Mouse (Mus musculus) heart, embryonic 16.5 days (tissue): ENCODE measurements at regions not wholly inside any gene's neighbourhood (a gene's known extent, or its start where the extent isn't known, plus 50 kb on each side); places are given as distances from the start of the nearest gene placed in this dataset.
A peak's percentile ranks its signal among the peaks of the same experiment; 100 is the strongest.

Experiments used
- ATAC-seq: fragments of 200-750 bp; cut with Nextera tagmentation; replicated peaks from 2 replicates; pipeline ENCODE4 v1.8.0; 2017; ENCODE audit warnings: moderate number of reproducible peaks; ENCODE audit not compliant: insufficient read depth, low FRiP score; ENCODE audit errors: extremely low read depth
- H3K27ac ChIP-seq: fragments of 300-500 bp; sonication (generic); 2 replicates; pipeline ENCODE4 v1.5.1; 2014; ENCODE audit warnings: mild to moderate bottlenecking, low read length, control low read depth, moderate library complexity
- H3K27me3 ChIP-seq: fragments of 300-500 bp; sonication (generic); 2 replicates; pipeline ENCODE4 v1.6.1; 2014; ENCODE audit warnings: low read length, mixed read lengths; ENCODE audit not compliant: control insufficient read depth, insufficient read depth
- H3K36me3 ChIP-seq: fragments of 300-500 bp; sonication (generic); 2 replicates; pipeline ENCODE4 v1.6.1; 2014; ENCODE audit not compliant: control insufficient read depth, insufficient read depth
- H3K4me1 ChIP-seq: fragments of 300-500 bp; sonication (generic); 2 replicates; pipeline ENCODE4 v1.6.1; 2014; ENCODE audit warnings: low read length, mixed read lengths; ENCODE audit not compliant: control insufficient read depth, insufficient read depth
- H3K4me2 ChIP-seq: fragments of 300-500 bp; sonication (generic); 2 replicates; pipeline ENCODE4 v1.6.1; 2014; ENCODE audit warnings: low read depth, mild to moderate bottlenecking, control low read depth, low read length
- H3K4me3 ChIP-seq: fragments of 300-500 bp; sonication (generic); 2 replicates; pipeline ENCODE4 v1.5.1; 2014; ENCODE audit warnings: mild to moderate bottlenecking, control low read depth, low read length
- H3K9ac ChIP-seq: fragments of 300-500 bp; sonication (generic); 2 replicates; pipeline ENCODE4 v1.6.1; 2014; ENCODE audit warnings: low read length, control low read depth
- H3K9me3 ChIP-seq: fragments of 300-500 bp; sonication (generic); replicated peaks from 2 replicates; pipeline ENCODE4 v1.6.1; 2016; ENCODE audit warnings: low read length; ENCODE audit not compliant: control insufficient read depth
- WGBS: fragments of 180-500 bp; shearing (Covaris S2); extraction: QIAGEN DNeasy Blood & Tissue Kit; methylation state at CpG from one replicate; pipeline ENCODE4 v1.1.7; 2014; 5-methylcytosine and 5-hydroxymethylcytosine counted together

GRCm38 (mm10) chr13:102231048-102231447 lies 462.3 kb upstream of the Cd180 start:
- Histone ChIP-seq H3K4me3 (no peak overlapping the region), H3K9ac (no peak overlapping the region), H3K9me3 (no peaks in the 10 kb centered on the region), H3K27ac (0 out of 2 replicates have a peak overlapping the region, but pooled peaks have one; percentile 4), H3K4me1 (no peaks in the 10 kb centered on the region), H3K36me3 (no peaks in the 10 kb centered on the region), H3K27me3 (no peaks in the 10 kb centered on the region), H3K4me2 (no peak overlapping the region)
- no peak for ATAC-seq
- WGBS = 62% methylated on average over 7 of the region's 7 CpGs

- Histone ChIP-seq H3K4me1 (no peaks in the 10 kb centered on the region), H3K4me2 (no peak overlapping the region), H3K4me3 (no peak overlapping the region), H3K36me3 (no peaks in the 10 kb centered on the region), H3K27ac (no peak overlapping the region; the same call in 1 of the 2 replicates), H3K27me3 (no peaks in the 10 kb centered on the region), H3K9me3 (no peaks in the 10 kb centered on the region), H3K9ac (no peak overlapping the region)
- ATAC-seq = peak; percentile 41; the same call in 1 of the 2 replicates
- 50% methylated on average over 4 of the region's 4 CpGs for WGBS
Observed at GRCm38 (mm10) chr13:102232291-102232936, 460.9 kb upstream of the Cd180 start.

GRCm38 (mm10) chr13:102250884-102251283 lies 442.5 kb upstream of the Cd180 start:
- Histone ChIP-seq H3K4me1 (no peaks in the 10 kb centered on the region), H3K4me2 (no peak overlapping the region), H3K36me3 (no peaks in the 10 kb centered on the region), H3K27me3 (no peaks in the 10 kb centered on the region), H3K9me3 (no peaks in the 10 kb centered on the region), H3K4me3 (no peak overlapping the region), H3K9ac (no peak overlapping the region), H3K27ac (no peak overlapping the region)
- ATAC-seq = no peak
- WGBS = 84% methylated on average over 2 of the region's 2 CpGs

- Histone ChIP-seq H3K9me3 (no peaks in the 10 kb centered on the region), H3K4me1 (no peaks in the 10 kb centered on the region), H3K36me3 (no peaks in the 10 kb centered on the region), H3K4me3 (no peak overlapping the region), H3K27ac (no peak overlapping the region), H3K4me2 (no peak overlapping the region), H3K27me3 (no peaks in the 10 kb centered on the region), H3K9ac (no peak overlapping the region)
- no peak for ATAC-seq
- WGBS = 94% methylated on average over 5 of the region's 5 CpGs
Observed at GRCm38 (mm10) chr13:102251709-102252108, 441.6 kb upstream of the Cd180 start.

- no peak for ATAC-seq
- Histone ChIP-seq H3K4me1 (no peaks in the 10 kb centered on the region), H3K27me3 (no peaks in the 10 kb centered on the region), H3K4me2 (no peak overlapping the region), H3K27ac (no peak overlapping the region), H3K36me3 (no peaks in the 10 kb centered on the region), H3K9ac (no peak overlapping the region), H3K9me3 (no peaks in the 10 kb centered on the region), H3K4me3 (no peak overlapping the region)
- WGBS = 81% methylated on average over 7 of the region's 7 CpGs
Observed at GRCm38 (mm10) chr13:102255401-102256371, 437.7 kb upstream of the Cd180 start.

- no peaks in the 10 kb centered on the region for H3K4me1 ChIP-seq
- H3K27me3 ChIP-seq = no peaks in the 10 kb centered on the region
- no peak overlapping the region for H3K27ac ChIP-seq
- no peak for ATAC-seq
- no peak overlapping the region for H3K4me3 ChIP-seq
- 93% methylated on average over 8 of the region's 8 CpGs for WGBS
- no peaks in the 10 kb centered on the region for H3K36me3 ChIP-seq
- H3K4me2 ChIP-seq = no peak overlapping the region
- no peak overlapping the region for H3K9ac ChIP-seq
- no peaks in the 10 kb centered on the region for H3K9me3 ChIP-seq
Observed at GRCm38 (mm10) chr13:102258207-102258606, 435.2 kb upstream of the Cd180 start.

GRCm38 (mm10) chr13:102273818-102274217 lies 419.5 kb upstream of the Cd180 start:
- Histone ChIP-seq H3K4me3 (no peak overlapping the region), H3K9ac (no peak overlapping the region), H3K27ac (no peak overlapping the region), H3K4me1 (no peaks in the 10 kb centered on the region), H3K9me3 (no peaks in the 10 kb centered on the region), H3K36me3 (no peaks in the 10 kb centered on the region), H3K27me3 (no peaks in the 10 kb centered on the region), H3K4me2 (no peak overlapping the region)
- 79% methylated on average over 3 of the region's 3 CpGs for WGBS
- ATAC-seq = no peak

- H3K4me2 ChIP-seq = no peak overlapping the region
- H3K27me3 ChIP-seq = no peaks in the 10 kb centered on the region
- no peak overlapping the region for H3K9ac ChIP-seq
- no peaks in the 10 kb centered on the region for H3K9me3 ChIP-seq
- no peak overlapping the region for H3K4me3 ChIP-seq
- no peak overlapping the region for H3K27ac ChIP-seq
- H3K36me3 ChIP-seq = no peaks in the 10 kb centered on the region
- no peak for ATAC-seq
- WGBS = 84% methylated on average over 2 of the region's 2 CpGs
- H3K4me1 ChIP-seq = no peaks in the 10 kb centered on the region
Observed at GRCm38 (mm10) chr13:102275296-102275695, 418.1 kb upstream of the Cd180 start.

- Histone ChIP-seq H3K27ac (no peak overlapping the region), H3K9ac (no peak overlapping the region), H3K4me1 (no peaks in the 10 kb centered on the region), H3K9me3 (0 out of 2 replicates have a peak, but pooled peaks cover 3% of the 10 kb centered on the region), H3K27me3 (no peaks in the 10 kb centered on the region), H3K36me3 (no peaks in the 10 kb centered on the region), H3K4me2 (no peak overlapping the region), H3K4me3 (no peak overlapping the region)
- no peak for ATAC-seq
Observed at GRCm38 (mm10) chr13:102276885-102277284, 416.5 kb upstream of the Cd180 start.
